Mouse (Mus musculus) retina, postnatal 1 day (tissue): ENCODE results near the gene Abat.

Source experiments
- DNase-seq: peaks from one replicate; pipeline ENCODE4 v3.0.0-alpha.2; 2012

The Abat gene

GRCm38 (mm10) chr16:8513236-8513906 lies at the start of gene Abat:
TSS of gene Abat (plus strand) at chr16:8513429.
- peak; percentile 98 for DNase-seq

- DNase-seq = no peak
Observed at GRCm38 (mm10) chr16:8470132-8470531, 43.1 kb upstream of the Abat start.

GRCm38 (mm10) chr16:8470603-8471481 lies 42.4 kb upstream of the Abat start, which contains the start of gene Mettl22:
TSS of gene Mettl22 (plus strand) at chr16:8470788.
- peak; percentile 94 for DNase-seq

GRCm38 (mm10) chr16:8487396-8488005 lies 25.7 kb upstream of the Abat start:
- no peak for DNase-seq

GRCm38 (mm10) chr16:8489340-8489739 lies 23.9 kb upstream of the Abat start:
- DNase-seq = no peak

GRCm38 (mm10) chr16:8491743-8492490 lies 21.3 kb upstream of the Abat start:
- peak; percentile 52 for DNase-seq

- peak; percentile 86 for DNase-seq
Observed at GRCm38 (mm10) chr16:8494268-8494667, 19.0 kb upstream of the Abat start.

- DNase-seq = no peak
Observed at GRCm38 (mm10) chr16:8496967-8497366, 16.3 kb upstream of the Abat start.

GRCm38 (mm10) chr16:8504271-8504670 lies 9.0 kb upstream of the Abat start:
- no peak for DNase-seq

- DNase-seq = no peak
Observed at GRCm38 (mm10) chr16:8509894-8510293, 3.3 kb upstream of the Abat start.

GRCm38 (mm10) chr16:8512830-8513229 lies 399 bp upstream of the Abat start:
- DNase-seq = no peak

- DNase-seq = peak; percentile 88
Observed at GRCm38 (mm10) chr16:8514180-8514579, 951 bp downstream of the Abat start.

- DNase-seq = no peak
Observed at GRCm38 (mm10) chr16:8520525-8520924, 7.3 kb downstream of the Abat start.

- no peak for DNase-seq
Observed at GRCm38 (mm10) chr16:8521322-8521721, 8.1 kb downstream of the Abat start.

GRCm38 (mm10) chr16:8523480-8524144 lies 10.4 kb downstream of the Abat start:
- peak; percentile 80 for DNase-seq

- DNase-seq = no peak
Observed at GRCm38 (mm10) chr16:8524163-8524847, 11.1 kb downstream of the Abat start.

- DNase-seq = no peak
Observed at GRCm38 (mm10) chr16:8525293-8525692, 12.1 kb downstream of the Abat start.

GRCm38 (mm10) chr16:8525877-8526276 lies 12.6 kb downstream of the Abat start:
- no peak for DNase-seq

- DNase-seq = no peak
Observed at GRCm38 (mm10) chr16:8529389-8529788, 16.2 kb downstream of the Abat start.

- DNase-seq = no peak
Observed at GRCm38 (mm10) chr16:8530018-8530417, 16.8 kb downstream of the Abat start.

GRCm38 (mm10) chr16:8532461-8532860 lies 19.2 kb downstream of the Abat start:
- DNase-seq = no peak

GRCm38 (mm10) chr16:8532894-8533293 lies 19.7 kb downstream of the Abat start:
- DNase-seq = no peak
